Mouse (Mus musculus) intestine, postnatal 0 days (tissue): ENCODE results near the gene Plekhg4. TPM values are rescaled to one million over a fixed set of nuclear protein-coding genes. Genes with fewer than 3 reads are reported as not detected.
A peak's percentile ranks its signal among the peaks of the same experiment; 100 is the strongest.

Experiments
- ATAC-seq: fragments of 200-750 bp; cut with Nextera tagmentation; 2 replicates; pipeline ENCODE4 v1.8.0; 2017; ENCODE audit warnings: mild to moderate bottlenecking, moderate TSS enrichment, moderate library complexity
- H3K27ac ChIP-seq: fragments of 300-500 bp; sonication (generic); 2 replicates; pipeline ENCODE4 v1.5.1; 2014; ENCODE audit warnings: mild to moderate bottlenecking, low read depth, low read length, moderate library complexity
- H3K27me3 ChIP-seq: fragments of 300-500 bp; sonication (generic); replicated peaks from 2 replicates; pipeline ENCODE4 v1.6.1; 2014; ENCODE audit warnings: low read length, mixed read lengths; ENCODE audit not compliant: control insufficient read depth, insufficient read depth
- H3K36me3 ChIP-seq: fragments of 300-500 bp; sonication (generic); 2 replicates; pipeline ENCODE4 v1.6.1; 2014; ENCODE audit warnings: mild to moderate bottlenecking, moderate library complexity; ENCODE audit not compliant: control insufficient read depth, insufficient read depth
- H3K4me1 ChIP-seq: fragments of 300-500 bp; sonication (generic); replicated peaks from 2 replicates; pipeline ENCODE4 v1.6.1; 2014; ENCODE audit warnings: antibody characterized with exemption, low read length, mixed read lengths; ENCODE audit not compliant: control insufficient read depth, insufficient read depth
- H3K4me2 ChIP-seq: fragments of 300-500 bp; sonication (generic); replicated peaks from 2 replicates; pipeline ENCODE4 v1.6.1; 2014; ENCODE audit warnings: low read depth, mild to moderate bottlenecking, moderate library complexity
- H3K4me3 ChIP-seq: fragments of 300-500 bp; sonication (generic); 2 replicates; pipeline ENCODE4 v1.5.1; 2014; ENCODE audit warnings: low read depth, low read length
- H3K9ac ChIP-seq: fragments of 300-500 bp; sonication (generic); 2 replicates; pipeline ENCODE4 v1.6.1; 2014; ENCODE audit warnings: mild to moderate bottlenecking, low read depth, low read length
- H3K9me3 ChIP-seq: fragments of 300-500 bp; sonication (generic); 2 replicates; pipeline ENCODE4 v1.6.1; 2016; ENCODE audit warnings: mixed run types; ENCODE audit not compliant: control insufficient read depth
- CTCF ChIP-seq: sonication (generic); IDR thresholded peaks from 2 replicates; pipeline ENCODE4 v1.5.1; 2016; ENCODE audit warnings: low read depth, mild to moderate bottlenecking, control low read depth, antibody characterized with exemption, moderate library complexity
- WGBS: fragments of 180-500 bp; shearing (Covaris S2); extraction: QIAGEN DNeasy Blood & Tissue Kit; methylation state at CpG from one replicate; pipeline ENCODE4 v1.1.7; 2014; 5-methylcytosine and 5-hydroxymethylcytosine counted together
- polyA plus RNA-seq: library from polyadenylated mRNA; unstranded; fragments of >200 nt; fragmentation: Nextera tagmentation; extraction: Ambion mirVana; gene quantifications from 2 replicates; pipeline ENCODE4 v1.2.1, GENCODE M21; 2015

The Plekhg4 gene
- polyA plus RNA-seq, 1 experiment from 2014 or later: 0.20 TPM

DNA sequence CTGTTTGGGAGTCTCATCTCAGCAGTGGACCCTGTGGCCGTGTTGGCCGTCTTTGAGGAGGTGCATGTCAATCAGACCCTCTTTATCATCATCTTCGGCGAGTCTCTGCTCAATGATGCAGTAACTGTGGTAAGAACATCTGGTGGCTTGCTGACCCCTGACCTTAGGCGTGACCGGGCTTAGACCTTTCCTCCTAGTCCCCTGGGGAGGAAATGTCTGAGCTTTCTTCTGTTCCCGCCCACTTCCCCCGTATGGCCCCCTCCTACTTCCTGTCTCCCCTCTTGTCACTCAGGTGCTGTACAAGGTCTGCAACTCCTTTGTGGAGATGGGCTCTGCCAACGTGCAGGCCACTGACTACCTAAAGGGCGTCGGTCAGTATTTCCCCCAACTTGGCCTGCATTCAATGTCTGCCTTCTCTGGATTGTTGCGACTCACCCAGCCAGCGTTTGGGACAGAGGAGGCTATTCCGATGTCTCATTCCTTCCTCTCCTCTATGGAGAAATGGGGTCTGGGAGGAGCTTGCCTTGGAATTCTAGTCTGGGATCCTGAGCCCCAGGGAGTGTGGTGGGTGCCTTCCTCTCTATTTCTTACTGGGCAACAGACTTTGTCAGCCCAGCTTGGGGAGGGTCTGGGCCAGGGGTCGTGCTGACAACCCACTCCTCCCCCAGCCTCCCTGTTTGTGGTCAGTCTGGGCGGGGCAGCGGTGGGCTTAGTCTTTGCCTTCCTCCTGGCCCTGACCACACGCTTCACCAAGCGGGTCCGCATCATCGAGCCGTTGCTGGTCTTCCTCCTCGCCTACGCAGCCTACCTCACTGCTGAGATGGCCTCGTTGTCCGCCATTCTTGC lies 17.7 kb upstream of the Plekhg4 start:
- Histone ChIP-seq H3K9me3 (no peaks in the 10 kb centered on the region), H3K27me3 (peaks cover 6% of the 10 kb centered on the region; the same call in 1 of the 2 replicates), H3K9ac (no peak overlapping the region), H3K27ac (no peak overlapping the region), H3K4me2 (no peak overlapping the region), H3K4me3 (no peak overlapping the region), H3K4me1 (0 out of 2 replicates have a peak, but pooled peaks cover 2% of the 10 kb centered on the region), H3K36me3 (no peaks in the 10 kb centered on the region)
- ATAC-seq: no peak
- TF ChIP-seq CTCF: no peak
- 76% methylated on average over 26 of the region's 26 CpGs for WGBS

DNA sequence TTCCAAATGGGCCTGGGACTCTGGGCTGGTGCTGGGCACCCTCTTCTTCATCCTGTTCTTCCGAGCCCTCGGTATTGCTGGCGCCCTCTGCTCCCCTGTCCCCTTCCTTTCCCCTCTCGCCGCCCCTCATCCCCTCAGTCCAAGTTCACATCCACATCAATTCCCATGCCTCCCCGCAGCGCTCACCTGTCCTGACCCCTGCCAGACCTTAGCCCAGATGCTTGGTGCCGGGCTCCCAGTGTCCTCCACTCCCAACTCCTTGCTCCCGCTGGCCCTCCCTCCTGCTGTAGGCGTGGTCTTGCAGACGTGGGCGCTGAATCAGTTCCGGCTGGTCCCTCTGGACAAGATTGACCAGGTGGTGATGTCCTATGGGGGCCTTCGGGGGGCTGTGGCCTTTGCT lies 16.4 kb upstream of the Plekhg4 start:
- no peak for ATAC-seq
- TF ChIP-seq CTCF: no peak
- WGBS: 87% methylated on average over 14 of the region's 14 CpGs

GRCm38 (mm10) chr8:105359208-105359607 lies 13.9 kb upstream of the Plekhg4 start:
- no peak for ATAC-seq
- TF ChIP-seq CTCF: no peak
- 68% methylated on average over 15 of the region's 15 CpGs for WGBS
- no peak overlapping the region for H3K4me3 ChIP-seq
- no peak overlapping the region for H3K9ac ChIP-seq
- H3K9me3 ChIP-seq: no peaks in the 10 kb centered on the region
- no peaks in the 10 kb centered on the region for H3K27me3 ChIP-seq
- H3K4me1 ChIP-seq: peaks cover 2% of the 10 kb centered on the region; the same call in 1 of the 2 replicates
- H3K4me2 ChIP-seq: no peak overlapping the region
- no peak overlapping the region for H3K27ac ChIP-seq
- no peaks in the 10 kb centered on the region for H3K36me3 ChIP-seq

More for the DNA sequence above, 16.4 kb upstream of the Plekhg4 start:
- Histone ChIP-seq H3K36me3 (no peaks in the 10 kb centered on the region), H3K9me3 (no peaks in the 10 kb centered on the region), H3K27ac (no peak overlapping the region), H3K9ac (no peak overlapping the region), H3K4me1 (0 out of 2 replicates have a peak, but pooled peaks cover 2% of the 10 kb centered on the region), H3K4me3 (no peak overlapping the region), H3K27me3 (no peaks in the 10 kb centered on the region), H3K4me2 (no peak overlapping the region)

DNA sequence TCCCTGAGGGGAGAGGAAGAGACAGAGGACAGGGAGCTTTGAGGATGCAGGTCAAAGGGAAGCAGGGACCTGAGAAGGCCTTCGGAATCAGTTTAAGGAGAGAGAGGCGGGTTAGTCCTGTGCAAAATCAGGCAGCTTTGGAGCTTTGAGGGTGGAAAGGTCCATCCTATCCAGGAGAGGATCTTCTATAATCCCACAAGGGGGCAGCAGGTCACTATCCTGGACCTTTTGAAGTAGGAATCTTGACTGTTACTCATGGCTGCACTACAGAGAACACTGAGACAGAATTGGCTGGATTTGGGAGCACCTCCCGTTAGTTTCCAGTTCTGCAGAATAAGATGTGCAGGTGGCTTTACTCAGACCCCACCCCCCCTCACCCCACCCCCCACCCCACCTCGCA lies 13.4 kb upstream of the Plekhg4 start:
- 49% methylated on average over 4 of the region's 4 CpGs for WGBS
- H3K9me3 ChIP-seq: no peaks in the 10 kb centered on the region
- H3K4me1 ChIP-seq: peaks cover 2% of the 10 kb centered on the region; the same call in 1 of the 2 replicates
- no peaks in the 10 kb centered on the region for H3K27me3 ChIP-seq
- no peak overlapping the region for H3K4me2 ChIP-seq
- ATAC-seq: 0 out of 2 replicates have a peak, but pooled peaks have one; percentile 26
- no peak overlapping the region for H3K9ac ChIP-seq
- no peak overlapping the region for H3K27ac ChIP-seq
- no peak overlapping the region for H3K4me3 ChIP-seq
- peak; percentile 79 for TF ChIP-seq CTCF
- no peaks in the 10 kb centered on the region for H3K36me3 ChIP-seq

DNA sequence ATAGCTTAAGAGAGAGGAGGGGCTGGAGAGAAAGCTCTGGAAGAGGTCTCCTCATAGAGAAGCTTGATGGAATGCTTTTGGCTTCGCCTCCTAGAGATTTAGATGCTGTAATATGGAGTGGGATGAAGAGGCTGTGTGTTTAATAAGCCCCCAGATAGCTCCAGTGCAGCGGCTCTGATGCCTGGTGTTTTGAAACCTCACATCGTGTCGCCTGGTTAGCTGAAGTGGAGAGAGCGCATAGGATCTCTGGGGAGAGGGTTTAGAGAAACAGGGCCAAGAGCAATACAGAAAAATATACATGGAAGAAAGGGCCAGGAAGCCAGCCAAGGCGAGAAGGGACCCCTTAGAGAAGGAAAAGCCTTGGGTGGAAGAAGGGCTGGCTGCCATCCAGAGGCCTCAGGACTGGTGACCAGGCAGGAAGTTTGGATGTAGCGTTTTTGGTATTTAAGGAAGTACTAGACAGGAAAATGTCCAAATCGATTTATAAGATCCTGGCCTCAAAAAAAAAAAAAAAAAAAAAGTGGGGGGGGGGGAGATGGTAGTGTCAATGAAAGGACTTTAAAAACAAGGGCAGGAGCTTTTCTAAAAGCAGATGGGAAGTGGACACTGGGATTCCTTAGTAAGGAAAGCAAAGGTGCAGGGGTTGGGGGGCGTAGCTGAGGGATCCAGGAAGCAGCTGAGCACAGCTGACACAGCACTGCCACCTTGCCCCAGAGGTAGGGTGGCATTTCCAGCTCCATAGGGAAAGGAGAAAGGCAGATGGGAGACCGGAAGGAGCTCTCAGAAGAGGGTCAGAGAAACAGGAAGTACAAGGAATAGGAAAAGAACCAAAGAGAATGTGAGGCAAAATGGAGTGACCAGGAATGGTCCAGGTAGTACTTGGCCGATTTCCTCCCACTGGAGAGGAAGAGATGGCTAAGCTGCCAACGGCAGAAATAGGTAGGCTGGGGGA lies 11.0 kb upstream of the Plekhg4 start:
- H3K27me3 ChIP-seq: no peaks in the 10 kb centered on the region
- ATAC-seq: no peak

GRCm38 (mm10) chr8:105367107-105367506 lies 6.0 kb upstream of the Plekhg4 start:
- Histone ChIP-seq H3K36me3 (no peaks in the 10 kb centered on the region), H3K27me3 (no peaks in the 10 kb centered on the region), H3K9me3 (no peaks in the 10 kb centered on the region), H3K27ac (no peak overlapping the region), H3K4me1 (no peaks in the 10 kb centered on the region; the same call in 1 of the 2 replicates), H3K9ac (no peak overlapping the region), H3K4me2 (no peak overlapping the region), H3K4me3 (no peak overlapping the region)
- 80% methylated on average over 2 of the region's 2 CpGs for WGBS
- TF ChIP-seq CTCF: peak; percentile 64
- no peak for ATAC-seq

More for the DNA sequence above, 11.0 kb upstream of the Plekhg4 start:
- 66% methylated on average over 12 of the region's 12 CpGs for WGBS
- no peak overlapping the region for H3K27ac ChIP-seq
- no peak overlapping the region for H3K4me3 ChIP-seq
- H3K4me2 ChIP-seq: no peak overlapping the region
- no peaks in the 10 kb centered on the region for H3K9me3 ChIP-seq
- no peaks in the 10 kb centered on the region; the same call in 1 of the 2 replicates for H3K4me1 ChIP-seq
- no peaks in the 10 kb centered on the region for H3K36me3 ChIP-seq
- no peak for TF ChIP-seq CTCF
- no peak overlapping the region for H3K9ac ChIP-seq
